Mouse (Mus musculus) small intestine, adult 2 months (tissue): ENCODE data around the gene Ide.

Experiments used
- CTCF ChIP-seq: fragments of 200-500 bp; IDR thresholded peaks from 2 replicates; pipeline ENCODE4 v1.5.1; 2012; ENCODE audit warnings: low read depth, mild to moderate bottlenecking, control low read depth, inconsistent platforms, low read length, moderate library complexity, mixed read lengths; ENCODE audit not compliant: insufficient replicate concordance, insufficient read length; ENCODE audit errors: extremely low read depth
- POLR2A ChIP-seq: fragments of 200-500 bp; IDR thresholded peaks from 2 replicates; pipeline ENCODE4 v1.6.1; 2012; ENCODE audit warnings: low read depth, mild to moderate bottlenecking, control low read depth, inconsistent platforms, low read length, moderate library complexity

- TF ChIP-seq POLR2A (no peak), CTCF (no peak)
Observed at GRCm38 (mm10) chr19:37332726-37333125, 4.9 kb downstream of the Ide start.
